Mouse (Mus musculus): ENCODE data around the gene Ifitm6.

GRCm38 (mm10) chr7:141010593-141010992 is 7.1 kb downstream of the Ifitm6 start, which contains the start of gene Ifitm3:
- TF ChIP-seq CTCF (IDR thresholded peaks at IDR 0.05), result no peak
- TF ChIP-seq EP300 (IDR thresholded peaks at IDR 0.05; ENCODE audit: insufficient read depth, low read depth, low read length), result 0 out of 2 replicates have a peak, but pooled peaks have one; percentile 31
- peak; percentile 97 for TF ChIP-seq POLR2A (IDR thresholded peaks at IDR 0.05; ENCODE audit: insufficient read depth, low read depth, low read length)

Measured in heart, adult 2 months (tissue).